Mouse (Mus musculus): Measurements from ENCODE around the gene Fbxl3. TPM values are rescaled to one million over a fixed set of nuclear protein-coding genes. Genes with fewer than 3 reads are reported as not detected.

Fbxl3 gene
- polyA plus RNA-seq, 1 experiment from 2014 or later, result 23.5 TPM

GRCm38 (mm10) chr14:103051159-103051769 is 48.1 kb downstream of the Fbxl3 start:
- ATAC-seq (ENCODE audit: low FRiP score, low TSS enrichment), result peak; percentile 89
- no peaks in the 10 kb centered on the region for H3K27me3 ChIP-seq (ENCODE audit: insufficient read depth, low read length)
- no peaks in the 10 kb centered on the region for H3K4me1 ChIP-seq (ENCODE audit: insufficient read depth, low read length)
- WGBS, result 32% methylated on average over 8 of the region's 8 CpGs
- H3K9ac ChIP-seq (replicated peaks; ENCODE audit: low read length), result no peak overlapping the region
- no peak overlapping the region for H3K27ac ChIP-seq (ENCODE audit: low read length)
- no peak overlapping the region for H3K4me3 ChIP-seq (ENCODE audit: low read length)
- no peaks in the 10 kb centered on the region for H3K36me3 ChIP-seq (ENCODE audit: insufficient read depth, low read length)
- H3K4me2 ChIP-seq (replicated peaks; ENCODE audit: low read depth, low read length), result no peak overlapping the region
- no peaks in the 10 kb centered on the region for H3K9me3 ChIP-seq (ENCODE audit: low read length)

DNA sequence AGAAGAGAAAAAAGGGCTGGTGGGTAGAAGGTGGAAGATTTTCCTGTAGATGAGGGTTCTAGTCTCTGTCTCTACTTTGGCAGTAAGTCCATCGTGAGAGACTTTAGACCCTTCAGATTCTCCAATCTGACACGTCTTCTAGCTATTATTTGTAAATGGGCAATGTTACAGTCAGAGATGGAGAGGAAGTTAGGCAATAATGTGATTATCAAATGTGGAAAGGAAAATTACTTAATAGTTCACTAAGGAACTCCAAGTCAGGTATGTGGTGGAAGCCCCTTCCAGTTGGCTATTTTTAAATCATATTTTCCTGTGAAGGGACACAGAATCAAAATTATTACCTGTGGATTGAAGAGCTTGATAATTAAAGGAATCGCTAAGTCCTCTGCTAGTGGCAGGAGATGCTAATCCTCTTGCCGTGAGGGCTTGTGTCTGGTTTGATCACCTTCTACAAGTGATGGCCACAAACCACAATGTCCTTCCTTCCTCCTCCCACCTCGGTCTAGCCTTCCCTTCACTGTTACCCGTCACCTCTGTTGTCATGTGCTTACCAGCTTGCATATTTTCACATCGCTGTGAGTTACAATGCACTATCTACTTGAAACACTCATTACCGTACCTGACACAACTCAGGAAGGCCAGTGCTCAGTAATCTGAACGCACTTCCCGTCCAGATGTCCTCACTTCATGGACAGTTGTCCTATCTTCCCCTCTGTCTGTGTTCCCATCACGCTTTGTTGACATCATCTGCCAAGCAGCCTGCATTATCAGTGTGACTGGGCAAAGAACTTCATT is 50.9 kb downstream of the Fbxl3 start:
- H3K4me2 ChIP-seq (replicated peaks; ENCODE audit: low read depth, low read length), result no peak overlapping the region
- no peak overlapping the region for H3K9ac ChIP-seq (replicated peaks; ENCODE audit: low read length)
- H3K27me3 ChIP-seq (ENCODE audit: insufficient read depth, low read length), result no peaks in the 10 kb centered on the region
- no peaks in the 10 kb centered on the region for H3K36me3 ChIP-seq (ENCODE audit: insufficient read depth, low read length)
- no peaks in the 10 kb centered on the region for H3K9me3 ChIP-seq (ENCODE audit: low read length)
- H3K4me1 ChIP-seq (ENCODE audit: insufficient read depth, low read length), result no peaks in the 10 kb centered on the region
- 86% methylated on average over 11 of the region's 11 CpGs for WGBS
- H3K4me3 ChIP-seq (ENCODE audit: low read length), result no peak overlapping the region
- no peak for ATAC-seq (ENCODE audit: low FRiP score, low TSS enrichment)
- H3K27ac ChIP-seq (ENCODE audit: low read length), result no peak overlapping the region

DNA sequence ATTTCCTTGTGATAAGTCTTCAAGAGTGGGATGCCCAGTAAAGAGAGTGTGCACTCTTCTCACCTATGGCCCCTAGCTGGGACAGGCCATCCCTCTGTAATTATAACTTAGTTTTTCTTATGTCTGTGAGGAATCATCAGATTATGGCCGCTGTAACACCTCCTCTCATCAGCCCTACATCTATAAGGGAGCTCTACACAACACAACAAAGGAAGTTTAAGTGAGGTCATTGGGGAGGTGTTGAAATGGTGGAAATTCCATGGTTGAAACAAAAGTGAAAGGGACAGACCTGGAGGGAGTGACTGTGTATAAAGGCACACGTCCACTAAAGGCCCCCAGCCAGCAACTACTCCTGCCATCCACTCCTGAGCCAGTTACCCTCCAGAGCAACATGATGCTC is 52.7 kb downstream of the Fbxl3 start, which contains the start of gene Acod1:
Acod1 (plus strand) TSS at position 301 of the 400 bp plus-strand sequence.
- no peak within 1 kb of the TSS for H3K4me2 ChIP-seq (replicated peaks; ENCODE audit: low read depth, low read length)
- no peaks in the 10 kb centered on the region for H3K9me3 ChIP-seq (ENCODE audit: low read length)
- H3K9ac ChIP-seq (replicated peaks; ENCODE audit: low read length), result no peak within 1 kb of the TSS
- H3K27ac ChIP-seq (ENCODE audit: low read length), result no peak within 1 kb of the TSS
- no peaks in the 10 kb centered on the region for H3K4me1 ChIP-seq (ENCODE audit: insufficient read depth, low read length)
- H3K4me3 ChIP-seq (ENCODE audit: low read length), result no peak within 1 kb of the TSS
- no peak for ATAC-seq (ENCODE audit: low FRiP score, low TSS enrichment)
- 73% methylated on average over 2 of the region's 2 CpGs for WGBS
- no peaks in the 10 kb centered on the region for H3K27me3 ChIP-seq (ENCODE audit: insufficient read depth, low read length)
- H3K36me3 ChIP-seq (ENCODE audit: insufficient read depth, low read length), result no peaks in the 10 kb centered on the region

- no peaks in the 10 kb centered on the region for H3K9me3 ChIP-seq (ENCODE audit: low read length)
- no peak overlapping the region for H3K4me3 ChIP-seq (ENCODE audit: low read length)
- no peaks in the 10 kb centered on the region for H3K27me3 ChIP-seq (ENCODE audit: insufficient read depth, low read length)
- no peaks in the 10 kb centered on the region for H3K36me3 ChIP-seq (ENCODE audit: insufficient read depth, low read length)
- 86% methylated on average over 3 of the region's 3 CpGs for WGBS
- ATAC-seq (ENCODE audit: low FRiP score, low TSS enrichment), result no peak
- no peaks in the 10 kb centered on the region for H3K4me1 ChIP-seq (ENCODE audit: insufficient read depth, low read length)
- H3K4me2 ChIP-seq (replicated peaks; ENCODE audit: low read depth, low read length), result no peak overlapping the region
- no peak overlapping the region for H3K9ac ChIP-seq (replicated peaks; ENCODE audit: low read length)
- H3K27ac ChIP-seq (ENCODE audit: low read length), result no peak overlapping the region
Observed at GRCm38 (mm10) chr14:103037016-103037415, 62.4 kb downstream of the Fbxl3 start.

DNA sequence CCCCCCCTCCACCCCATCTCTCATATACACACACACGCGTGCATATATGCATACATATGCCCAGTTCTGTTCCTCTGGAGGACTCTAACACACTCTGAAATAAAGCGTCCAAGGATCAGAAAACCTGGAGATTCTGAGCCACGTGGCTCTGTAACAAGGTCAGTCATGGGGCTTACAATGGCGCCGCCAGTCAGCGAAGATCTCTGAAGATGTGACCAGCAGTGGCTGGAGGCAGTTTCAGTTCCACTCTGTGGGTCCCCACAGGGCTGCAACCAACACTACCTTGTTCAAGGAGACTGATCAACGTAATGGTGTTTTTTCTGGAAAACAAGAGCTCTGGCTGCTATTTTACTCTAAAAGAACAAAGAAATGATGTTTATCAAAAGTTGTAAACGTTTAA is 65.3 kb downstream of the Fbxl3 start:
- H3K4me1 ChIP-seq (ENCODE audit: insufficient read depth, low read length), result no peaks in the 10 kb centered on the region
- no peaks in the 10 kb centered on the region for H3K27me3 ChIP-seq (ENCODE audit: insufficient read depth, low read length)
- no peaks in the 10 kb centered on the region for H3K9me3 ChIP-seq (ENCODE audit: low read length)
- no peaks in the 10 kb centered on the region for H3K36me3 ChIP-seq (ENCODE audit: insufficient read depth, low read length)
- H3K9ac ChIP-seq (replicated peaks; ENCODE audit: low read length), result no peak overlapping the region
- ATAC-seq (ENCODE audit: low FRiP score, low TSS enrichment), result no peak
- no peak overlapping the region for H3K27ac ChIP-seq (ENCODE audit: low read length)
- H3K4me2 ChIP-seq (replicated peaks; ENCODE audit: low read depth, low read length), result no peak overlapping the region
- WGBS, result 87% methylated on average over 9 of the region's 9 CpGs
- H3K4me3 ChIP-seq (ENCODE audit: low read length), result no peak overlapping the region

- Histone ChIP-seq H3K9me3 (ENCODE audit: low read length) (no peaks in the 10 kb centered on the region), H3K36me3 (ENCODE audit: insufficient read depth, low read length) (no peaks in the 10 kb centered on the region), H3K9ac (replicated peaks; ENCODE audit: low read length) (no peak overlapping the region), H3K4me3 (ENCODE audit: low read length) (no peak overlapping the region), H3K27me3 (ENCODE audit: insufficient read depth, low read length) (no peaks in the 10 kb centered on the region), H3K4me1 (ENCODE audit: insufficient read depth, low read length) (no peaks in the 10 kb centered on the region), H3K27ac (ENCODE audit: low read length) (peak overlapping the region; percentile 63; the same call in 1 of the 2 replicates), H3K4me2 (replicated peaks; ENCODE audit: low read depth, low read length) (no peak overlapping the region)
- ATAC-seq (ENCODE audit: low FRiP score, low TSS enrichment), result peak; percentile 79
- 45% methylated on average over 10 of the region's 10 CpGs for WGBS
Observed at GRCm38 (mm10) chr14:103033271-103033823, 66.0 kb downstream of the Fbxl3 start.

Other genes with a start within 250 kb of the Fbxl3 start
- gene Kctd12, start 116.9 kb downstream of the Fbxl3 start, polyA plus RNA-seq (2015; fragmentation: Nextera tagmentation; extraction: Ambion mirVana), result 8.9 and 9.0 TPM in 2 replicates
- not detected in 2 replicates for gene Acod1, start 52.6 kb downstream of the Fbxl3 start, polyA plus RNA-seq (2015; fragmentation: Nextera tagmentation; extraction: Ambion mirVana)
- gene Cln5, start 29.4 kb downstream of the Fbxl3 start, polyA plus RNA-seq (2015; fragmentation: Nextera tagmentation; extraction: Ambion mirVana), result 36.7 and 38.1 TPM in 2 replicates
- gene Mycbp2, start 247.2 kb upstream of the Fbxl3 start, polyA plus RNA-seq (2015; fragmentation: Nextera tagmentation; extraction: Ambion mirVana), result 17.4 and 19.3 TPM in 2 replicates